Mouse (Mus musculus): ENCODE data around the gene Cxcl1. TPM values are rescaled to one million over a fixed set of nuclear protein-coding genes. Genes with fewer than 3 reads are reported as not detected.

Gene Cxcl1
- polyA plus RNA-seq, 1 experiment from 2014 or later, result 0.24 TPM

GRCm38 (mm10) chr5:90876045-90876444, 15.0 kb upstream of the Cxcl1 start:
- Histone ChIP-seq H3K27ac (replicated peaks) (no peak overlapping the region), H3K36me3 (no peaks in the 10 kb centered on the region), H3K9ac (replicated peaks) (no peak overlapping the region), H3K4me3 (no peak overlapping the region), H3K9me3 (no peaks in the 10 kb centered on the region), H3K27me3 (no peaks in the 10 kb centered on the region), H3K4me1 (no peaks in the 10 kb centered on the region), H3K4me2 (replicated peaks) (no peak overlapping the region)
- 88% methylated on average over 4 of the region's 4 CpGs for WGBS
- ATAC-seq (replicated peaks), result no peak

- WGBS, result 87% methylated on average over 8 of the region's 8 CpGs
- Histone ChIP-seq H3K27ac (replicated peaks) (no peak overlapping the region), H3K27me3 (no peaks in the 10 kb centered on the region), H3K4me2 (replicated peaks) (no peak overlapping the region), H3K9ac (replicated peaks) (no peak overlapping the region), H3K36me3 (no peaks in the 10 kb centered on the region), H3K4me1 (no peaks in the 10 kb centered on the region), H3K4me3 (no peak overlapping the region), H3K9me3 (no peaks in the 10 kb centered on the region)
- ATAC-seq (replicated peaks), result no peak
These were observed 14.4 kb upstream of the Cxcl1 start for GRCm38 (mm10) chr5:90876471-90877172.

GRCm38 (mm10) chr5:90877173-90877512, 13.9 kb upstream of the Cxcl1 start:
- no peaks in the 10 kb centered on the region for H3K9me3 ChIP-seq
- no peak for ATAC-seq (replicated peaks)
- H3K4me3 ChIP-seq, result no peak overlapping the region
- H3K27me3 ChIP-seq, result no peaks in the 10 kb centered on the region
- no peak overlapping the region for H3K27ac ChIP-seq (replicated peaks)
- no peak overlapping the region for H3K4me2 ChIP-seq (replicated peaks)
- no peaks in the 10 kb centered on the region for H3K36me3 ChIP-seq
- no peaks in the 10 kb centered on the region for H3K4me1 ChIP-seq
- H3K9ac ChIP-seq (replicated peaks), result no peak overlapping the region

- no peak for ATAC-seq (replicated peaks)
- Histone ChIP-seq H3K27me3 (no peaks in the 10 kb centered on the region), H3K36me3 (no peaks in the 10 kb centered on the region), H3K4me1 (no peaks in the 10 kb centered on the region), H3K9ac (replicated peaks) (no peak overlapping the region), H3K9me3 (no peaks in the 10 kb centered on the region), H3K4me3 (no peak overlapping the region), H3K27ac (replicated peaks) (no peak overlapping the region), H3K4me2 (replicated peaks) (no peak overlapping the region)
- 86% methylated on average over 3 of the region's 3 CpGs for WGBS
These were observed 11.6 kb upstream of the Cxcl1 start for GRCm38 (mm10) chr5:90879307-90880014.

GRCm38 (mm10) chr5:90880335-90880850, 10.6 kb upstream of the Cxcl1 start:
- H3K27me3 ChIP-seq, result no peaks in the 10 kb centered on the region
- WGBS, result 77% methylated on average over 7 of the region's 7 CpGs
- H3K9me3 ChIP-seq, result no peaks in the 10 kb centered on the region
- no peak overlapping the region for H3K9ac ChIP-seq (replicated peaks)
- H3K36me3 ChIP-seq, result no peaks in the 10 kb centered on the region
- no peak overlapping the region for H3K27ac ChIP-seq (replicated peaks)
- H3K4me3 ChIP-seq, result no peak overlapping the region
- ATAC-seq (replicated peaks), result no peak
- H3K4me1 ChIP-seq, result no peaks in the 10 kb centered on the region
- H3K4me2 ChIP-seq (replicated peaks), result no peak overlapping the region

- WGBS, result 87% methylated on average over 4 of the region's 4 CpGs
- no peaks in the 10 kb centered on the region for H3K27me3 ChIP-seq
- H3K4me2 ChIP-seq (replicated peaks), result no peak overlapping the region
- no peak overlapping the region for H3K9ac ChIP-seq (replicated peaks)
- H3K4me1 ChIP-seq, result no peaks in the 10 kb centered on the region
- H3K9me3 ChIP-seq, result no peaks in the 10 kb centered on the region
- H3K27ac ChIP-seq (replicated peaks), result no peak overlapping the region
- no peak for ATAC-seq (replicated peaks)
- H3K4me3 ChIP-seq, result no peak overlapping the region
- no peaks in the 10 kb centered on the region for H3K36me3 ChIP-seq
These were observed 10.0 kb upstream of the Cxcl1 start for GRCm38 (mm10) chr5:90881021-90881420.

GRCm38 (mm10) chr5:90881682-90882081, 9.4 kb upstream of the Cxcl1 start:
- no peaks in the 10 kb centered on the region for H3K27me3 ChIP-seq
- H3K9ac ChIP-seq (replicated peaks), result no peak overlapping the region
- H3K4me3 ChIP-seq, result no peak overlapping the region
- no peak for ATAC-seq (replicated peaks)
- no peak overlapping the region for H3K27ac ChIP-seq (replicated peaks)
- no peak overlapping the region for H3K4me2 ChIP-seq (replicated peaks)
- H3K9me3 ChIP-seq, result no peaks in the 10 kb centered on the region
- WGBS, result 90% methylated on average over 5 of the region's 5 CpGs
- H3K36me3 ChIP-seq, result no peaks in the 10 kb centered on the region
- H3K4me1 ChIP-seq, result no peaks in the 10 kb centered on the region

GRCm38 (mm10) chr5:90882146-90882545, 8.9 kb upstream of the Cxcl1 start:
- WGBS, result 78% methylated on average over 5 of the region's 5 CpGs

GRCm38 (mm10) chr5:90884628-90885242, 6.3 kb upstream of the Cxcl1 start:
- Histone ChIP-seq H3K4me2 (replicated peaks) (no peak overlapping the region), H3K9me3 (no peaks in the 10 kb centered on the region), H3K27ac (replicated peaks) (no peak overlapping the region), H3K9ac (replicated peaks) (no peak overlapping the region), H3K27me3 (no peaks in the 10 kb centered on the region), H3K4me1 (no peaks in the 10 kb centered on the region), H3K36me3 (no peaks in the 10 kb centered on the region), H3K4me3 (no peak overlapping the region)
- 69% methylated on average over 2 of the region's 2 CpGs for WGBS
- 0 out of 2 replicates have a peak, but pooled peaks have one; percentile 29 for ATAC-seq (replicated peaks)

More at GRCm38 (mm10) chr5:90882146-90882545, 8.9 kb upstream of the Cxcl1 start:
- Histone ChIP-seq H3K4me1 (no peaks in the 10 kb centered on the region), H3K4me2 (replicated peaks) (no peak overlapping the region), H3K9me3 (no peaks in the 10 kb centered on the region), H3K27me3 (no peaks in the 10 kb centered on the region), H3K36me3 (no peaks in the 10 kb centered on the region), H3K27ac (replicated peaks) (no peak overlapping the region), H3K4me3 (no peak overlapping the region), H3K9ac (replicated peaks) (no peak overlapping the region)
- no peak for ATAC-seq (replicated peaks)

- no peaks in the 10 kb centered on the region for H3K27me3 ChIP-seq
- no peak overlapping the region for H3K4me2 ChIP-seq (replicated peaks)
- no peak overlapping the region for H3K4me3 ChIP-seq
- H3K36me3 ChIP-seq, result no peaks in the 10 kb centered on the region
- H3K9me3 ChIP-seq, result no peaks in the 10 kb centered on the region
- H3K4me1 ChIP-seq, result peaks cover 10% of the 10 kb centered on the region
- WGBS, result 70% methylated on average over 5 of the region's 5 CpGs
- H3K9ac ChIP-seq (replicated peaks), result no peak overlapping the region
- no peak for ATAC-seq (replicated peaks)
- no peak overlapping the region for H3K27ac ChIP-seq (replicated peaks)
These were observed 2.4 kb upstream of the Cxcl1 start for GRCm38 (mm10) chr5:90888661-90889060.

- H3K27me3 ChIP-seq, result no peaks in the 10 kb centered on the region
- no peak overlapping the region for H3K27ac ChIP-seq (replicated peaks)
- H3K4me2 ChIP-seq (replicated peaks), result peak overlapping the region; percentile 64
- peak overlapping the region; percentile 45 for H3K4me3 ChIP-seq
- H3K9ac ChIP-seq (replicated peaks), result peak overlapping the region; percentile 40; the same call in 1 of the 2 replicates
- H3K4me1 ChIP-seq, result peaks cover 10% of the 10 kb centered on the region
- H3K9me3 ChIP-seq, result no peaks in the 10 kb centered on the region
- 27% methylated on average over 10 of the region's 10 CpGs for WGBS
- ATAC-seq (replicated peaks), result no peak; the same call in none of the 2 replicates
- H3K36me3 ChIP-seq, result no peaks in the 10 kb centered on the region
These were observed 398 bp downstream of the Cxcl1 start for GRCm38 (mm10) chr5:90891464-90891813.

- no peak overlapping the region for H3K9ac ChIP-seq (replicated peaks)
- H3K27ac ChIP-seq (replicated peaks), result no peak overlapping the region
- no peaks in the 10 kb centered on the region for H3K36me3 ChIP-seq
- no peak for ATAC-seq (replicated peaks)
- no peaks in the 10 kb centered on the region for H3K27me3 ChIP-seq
- no peaks in the 10 kb centered on the region for H3K9me3 ChIP-seq
- no peak overlapping the region for H3K4me2 ChIP-seq (replicated peaks)
- H3K4me1 ChIP-seq, result peaks cover 10% of the 10 kb centered on the region
- 77% methylated on average over 8 of the region's 8 CpGs for WGBS
- no peak overlapping the region for H3K4me3 ChIP-seq
These were observed 3.2 kb downstream of the Cxcl1 start for GRCm38 (mm10) chr5:90894231-90894630.

Data from forebrain, embryonic 15.5 days (tissue).